Mouse (Mus musculus): ENCODE results near the gene Ptcd1. TPM values are rescaled to one million over a fixed set of nuclear protein-coding genes. Genes with fewer than 3 reads are reported as not detected.

The Ptcd1 gene
- polyA plus RNA-seq, 1 experiment from 2014 or later = 20.5 TPM

- Histone ChIP-seq H3K36me3 (peaks cover 14% of the 10 kb centered on the region), H3K4me1 (peaks cover 16% of the 10 kb centered on the region), H3K9ac (no peak overlapping the region), H3K9me3 (no peaks in the 10 kb centered on the region), H3K27ac (no peak overlapping the region), H3K4me3 (0 out of 2 replicates have a peak overlapping the region, but pooled peaks have one; percentile 11), H3K4me2 (replicated peaks) (peak overlapping the region; percentile 99), H3K27me3 (replicated peaks) (no peaks in the 10 kb centered on the region)
- 79% methylated on average over 7 of the region's 7 CpGs for WGBS
- ATAC-seq (ENCODE audit: low FRiP score, low read depth) = no peak
Observed at GRCm38 (mm10) chr5:145200387-145200786, 33.5 kb upstream of the Ptcd1 start.

DNA sequence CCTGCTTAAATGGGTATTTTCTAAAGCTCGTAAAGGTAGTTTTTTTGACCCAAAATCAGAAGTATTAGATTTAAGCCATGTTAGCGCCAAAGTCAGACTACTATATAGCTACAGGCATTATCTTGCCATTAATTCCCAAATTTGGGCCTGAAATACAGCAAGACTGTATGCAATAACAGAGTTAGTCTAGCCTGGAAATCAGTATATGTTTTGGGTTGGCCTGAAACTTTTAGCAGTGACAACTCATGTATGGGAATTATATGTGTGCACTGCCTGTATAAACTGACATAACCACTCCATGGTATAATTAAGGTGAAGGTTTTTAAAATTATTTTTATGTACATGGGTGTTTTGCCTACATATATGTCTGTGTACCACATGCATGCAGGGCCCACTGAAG is 25.1 kb upstream of the Ptcd1 start, which contains the start of gene Atp5j2:
TSS of gene Atp5j2 (minus strand) at position 101 of the 400 bp plus-strand sequence.
- H3K27me3 ChIP-seq (replicated peaks) = no peaks in the 10 kb centered on the region

GRCm38 (mm10) chr5:145190875-145191798 is 24.2 kb upstream of the Ptcd1 start:
- Histone ChIP-seq H3K27me3 (replicated peaks) (no peaks in the 10 kb centered on the region), H3K9me3 (no peaks in the 10 kb centered on the region), H3K4me3 (peak overlapping the region; percentile 86), H3K4me2 (replicated peaks) (peak overlapping the region; percentile 85), H3K4me1 (peaks cover 16% of the 10 kb centered on the region), H3K36me3 (peaks cover 43% of the 10 kb centered on the region), H3K27ac (peak overlapping the region; percentile 76), H3K9ac (peak overlapping the region; percentile 92)
- 1% methylated on average over 41 of the region's 41 CpGs for WGBS
- peak; percentile 91 for ATAC-seq (ENCODE audit: low FRiP score, low read depth)

More for the DNA sequence above, 25.1 kb upstream of the Ptcd1 start, which contains the start of gene Atp5j2:
- Histone ChIP-seq H3K27ac (peak within 1 kb of the TSS; percentile 76), H3K4me2 (replicated peaks) (peak within 1 kb of the TSS; percentile 85), H3K9me3 (no peaks in the 10 kb centered on the region), H3K4me1 (peaks cover 16% of the 10 kb centered on the region), H3K36me3 (peaks cover 34% of the 10 kb centered on the region), H3K9ac (peak within 1 kb of the TSS; percentile 92), H3K4me3 (peak within 1 kb of the TSS; percentile 86)
- 88% methylated on average over 2 of the region's 2 CpGs for WGBS
- no peak for ATAC-seq (ENCODE audit: low FRiP score, low read depth)

DNA sequence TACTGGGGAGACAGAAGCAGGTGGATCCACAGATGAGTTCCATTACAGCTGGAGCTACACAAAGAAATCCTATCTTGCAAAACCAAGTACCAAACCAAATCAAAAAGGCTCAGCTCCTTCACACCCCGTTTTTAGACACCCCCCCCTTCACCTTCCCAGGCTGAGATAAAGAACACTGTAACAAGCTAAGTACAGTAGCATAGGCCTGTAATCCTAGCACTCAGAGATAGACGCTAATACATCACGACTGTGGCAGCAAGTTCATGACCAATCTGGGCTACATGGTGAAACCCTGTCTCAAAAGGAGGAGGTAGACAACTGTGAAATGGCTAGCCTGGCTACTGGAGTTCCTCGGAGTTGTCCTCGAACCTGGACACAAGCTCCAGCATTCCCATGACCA is 23.5 kb upstream of the Ptcd1 start:
- 61% methylated on average over 5 of the region's 5 CpGs for WGBS
- Histone ChIP-seq H3K27me3 (replicated peaks) (no peaks in the 10 kb centered on the region), H3K4me3 (peak overlapping the region; percentile 86), H3K9me3 (no peaks in the 10 kb centered on the region), H3K27ac (no peak overlapping the region), H3K9ac (peak overlapping the region; percentile 92), H3K4me2 (replicated peaks) (peak overlapping the region; percentile 85), H3K36me3 (peaks cover 44% of the 10 kb centered on the region), H3K4me1 (peaks cover 16% of the 10 kb centered on the region)
- no peak for ATAC-seq (ENCODE audit: low FRiP score, low read depth)

GRCm38 (mm10) chr5:145189416-145189815 is 22.5 kb upstream of the Ptcd1 start:
- Histone ChIP-seq H3K4me2 (replicated peaks) (peak overlapping the region; percentile 85), H3K27ac (no peak overlapping the region), H3K4me1 (peaks cover 16% of the 10 kb centered on the region), H3K9ac (no peak overlapping the region), H3K4me3 (no peak overlapping the region), H3K27me3 (replicated peaks) (no peaks in the 10 kb centered on the region), H3K36me3 (peaks cover 42% of the 10 kb centered on the region), H3K9me3 (no peaks in the 10 kb centered on the region)
- 98% methylated on average over 6 of the region's 6 CpGs for WGBS
- no peak for ATAC-seq (ENCODE audit: low FRiP score, low read depth)

- 97% methylated on average over 2 of the region's 2 CpGs for WGBS
- no peaks in the 10 kb centered on the region for H3K27me3 ChIP-seq (replicated peaks)
- H3K4me2 ChIP-seq (replicated peaks) = no peak overlapping the region
- H3K9ac ChIP-seq = no peak overlapping the region
- no peak for ATAC-seq (ENCODE audit: low FRiP score, low read depth)
- peaks cover 76% of the 10 kb centered on the region for H3K36me3 ChIP-seq
- peaks cover 7% of the 10 kb centered on the region for H3K4me1 ChIP-seq
- H3K27ac ChIP-seq = no peak overlapping the region
- H3K4me3 ChIP-seq = no peak overlapping the region
- H3K9me3 ChIP-seq = no peaks in the 10 kb centered on the region
Observed at GRCm38 (mm10) chr5:145185244-145185643, 18.3 kb upstream of the Ptcd1 start.

- Histone ChIP-seq H3K4me3 (no peak overlapping the region), H3K36me3 (peaks cover 100% of the 10 kb centered on the region), H3K9ac (no peak overlapping the region), H3K27me3 (replicated peaks) (no peaks in the 10 kb centered on the region), H3K9me3 (no peaks in the 10 kb centered on the region), H3K4me1 (no peaks in the 10 kb centered on the region), H3K27ac (no peak overlapping the region), H3K4me2 (replicated peaks) (no peak overlapping the region)
- 89% methylated on average over 18 of the region's 18 CpGs for WGBS
- no peak for ATAC-seq (ENCODE audit: low FRiP score, low read depth)
Observed at GRCm38 (mm10) chr5:145178461-145178980, 11.6 kb upstream of the Ptcd1 start.

- Histone ChIP-seq H3K9me3 (no peaks in the 10 kb centered on the region), H3K27ac (peak overlapping the region; percentile 42; the same call in 1 of the 2 replicates), H3K4me2 (replicated peaks) (peak overlapping the region; percentile 90), H3K4me3 (peak overlapping the region; percentile 91), H3K36me3 (peaks cover 46% of the 10 kb centered on the region), H3K4me1 (peaks cover 24% of the 10 kb centered on the region), H3K27me3 (replicated peaks) (no peaks in the 10 kb centered on the region), H3K9ac (peak overlapping the region; percentile 95)
- under 1% methylated on average over 28 of the region's 28 CpGs for WGBS
- ATAC-seq (ENCODE audit: low FRiP score, low read depth) = peak; percentile 71
Observed at GRCm38 (mm10) chr5:145167306-145167661, 376 bp upstream of the Ptcd1 start.

DNA sequence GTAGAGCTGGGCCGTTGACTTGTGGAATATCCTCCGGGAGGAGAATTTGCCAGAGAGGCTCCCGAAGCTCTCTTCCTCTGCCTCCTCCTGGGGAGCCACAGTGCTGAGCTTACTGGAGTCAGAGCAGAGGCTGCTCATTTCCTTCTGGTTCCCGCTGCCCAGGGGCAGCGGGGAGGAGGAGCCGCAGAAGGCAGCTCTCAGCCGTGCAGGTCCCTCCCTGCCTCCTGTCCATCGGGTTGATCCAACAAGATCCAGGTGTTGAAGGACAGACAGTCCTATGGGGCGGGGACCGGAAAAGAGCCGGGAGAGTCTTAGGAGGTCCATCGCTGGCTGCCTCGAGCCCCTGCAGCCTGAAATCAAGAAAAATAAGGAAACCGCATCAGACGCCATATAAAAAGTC is 1.7 kb downstream of the Ptcd1 start:
- Histone ChIP-seq H3K4me2 (replicated peaks) (no peak overlapping the region), H3K4me3 (no peak overlapping the region), H3K9me3 (no peaks in the 10 kb centered on the region), H3K27ac (no peak overlapping the region), H3K4me1 (peaks cover 24% of the 10 kb centered on the region), H3K36me3 (peaks cover 43% of the 10 kb centered on the region), H3K9ac (no peak overlapping the region), H3K27me3 (replicated peaks) (no peaks in the 10 kb centered on the region)
- no peak for ATAC-seq (ENCODE audit: low FRiP score, low read depth)
- 92% methylated on average over 15 of the region's 15 CpGs for WGBS

- peaks cover 44% of the 10 kb centered on the region for H3K36me3 ChIP-seq
- no peak overlapping the region for H3K4me3 ChIP-seq
- no peaks in the 10 kb centered on the region for H3K27me3 ChIP-seq (replicated peaks)
- no peak overlapping the region for H3K4me2 ChIP-seq (replicated peaks)
- no peaks in the 10 kb centered on the region for H3K9me3 ChIP-seq
- ATAC-seq (ENCODE audit: low FRiP score, low read depth) = no peak
- 69% methylated on average over 3 of the region's 3 CpGs for WGBS
- H3K4me1 ChIP-seq = peaks cover 24% of the 10 kb centered on the region
- H3K9ac ChIP-seq = no peak overlapping the region
- no peak overlapping the region for H3K27ac ChIP-seq
Observed at GRCm38 (mm10) chr5:145164710-145165109, 2.2 kb downstream of the Ptcd1 start.

- Histone ChIP-seq H3K4me3 (no peak overlapping the region), H3K36me3 (peaks cover 69% of the 10 kb centered on the region), H3K4me1 (peaks cover 7% of the 10 kb centered on the region), H3K4me2 (replicated peaks) (no peak overlapping the region), H3K27ac (no peak overlapping the region), H3K9me3 (no peaks in the 10 kb centered on the region), H3K9ac (no peak overlapping the region), H3K27me3 (replicated peaks) (no peaks in the 10 kb centered on the region)
- WGBS = 93% methylated on average over 14 of the region's 14 CpGs
- no peak for ATAC-seq (ENCODE audit: low FRiP score, low read depth)
Observed at GRCm38 (mm10) chr5:145161361-145161760, 5.5 kb downstream of the Ptcd1 start.

DNA sequence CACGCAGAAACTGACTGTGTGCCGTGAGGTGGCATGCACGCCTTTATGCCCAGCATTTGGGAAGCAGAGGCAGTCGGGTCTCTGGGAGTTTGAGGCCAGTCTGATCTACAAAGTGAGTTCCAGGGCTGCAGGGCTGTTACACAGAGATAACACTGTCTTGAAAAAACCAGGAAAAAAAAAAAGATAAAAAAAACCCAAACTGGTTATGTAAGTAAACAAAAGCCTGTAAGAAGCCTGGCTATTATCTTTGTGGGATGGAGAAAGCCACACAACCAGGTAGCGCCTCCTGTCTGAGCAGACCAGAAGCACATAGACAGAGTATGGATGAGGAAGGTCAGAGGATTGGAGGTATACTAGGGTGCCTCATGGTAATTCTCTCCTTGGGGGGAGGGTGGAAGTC is 14.2 kb downstream of the Ptcd1 start:
- Histone ChIP-seq H3K4me1 (no peaks in the 10 kb centered on the region), H3K4me2 (replicated peaks) (no peak overlapping the region), H3K4me3 (no peak overlapping the region), H3K27me3 (replicated peaks) (no peaks in the 10 kb centered on the region), H3K36me3 (peaks cover 85% of the 10 kb centered on the region), H3K9ac (no peak overlapping the region), H3K27ac (no peak overlapping the region), H3K9me3 (no peaks in the 10 kb centered on the region)
- no peak for ATAC-seq (ENCODE audit: low FRiP score, low read depth)
- 93% methylated on average over 5 of the region's 5 CpGs for WGBS
